Mouse (Mus musculus): ENCODE data around the gene Kcnk10.

DNA sequence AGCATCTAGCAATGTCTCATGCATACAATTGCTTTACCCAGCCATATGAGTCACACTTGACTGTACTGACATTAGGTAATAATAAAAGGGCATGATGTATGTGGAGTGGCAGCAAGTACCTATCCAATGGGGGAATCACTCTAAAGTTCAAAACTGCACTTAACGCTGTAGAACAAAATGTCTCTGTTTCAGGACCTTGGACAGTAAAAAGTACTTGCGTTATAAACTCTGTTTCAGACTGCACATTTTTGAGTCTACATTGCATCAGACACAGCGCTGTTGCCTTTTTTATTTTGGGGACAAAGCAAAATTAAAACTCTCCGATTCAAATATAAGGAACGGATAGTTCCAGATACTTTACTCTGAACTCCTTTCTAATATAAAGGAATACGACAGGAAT, 10.5 kb upstream of the Kcnk10 start:
- no peak for TF ChIP-seq CTCF (IDR thresholded peaks at IDR 0.05; ENCODE audit: low read depth, low read length)
- TF ChIP-seq POLR2AphosphoS5 (IDR thresholded peaks at IDR 0.05; ENCODE audit: insufficient replicate concordance, low read depth, low read length) = no peak
- TF ChIP-seq GATA1 (IDR thresholded peaks at IDR 0.05; ENCODE audit: borderline replicate concordance, low read length) = no peak
- TF ChIP-seq TAL1 (conservative IDR thresholded peaks at IDR 0.05; ENCODE audit: low read depth, low read length) = no peak

Data from G1E (cell line).